Mouse (Mus musculus) kidney, embryonic 15.5 days (tissue): Measurements from ENCODE around the gene Mgp. TPM values are rescaled to one million over a fixed set of nuclear protein-coding genes. Genes with fewer than 3 reads are reported as not detected.

Experiments
- ATAC-seq: fragments of 200-750 bp; cut with Nextera tagmentation; replicated peaks from 2 replicates; pipeline ENCODE4 v1.8.0; 2017; ENCODE audit warnings: moderate TSS enrichment; ENCODE audit not compliant: low FRiP score
- H3K27ac ChIP-seq: fragments of 300-500 bp; sonication (generic); 2 replicates; pipeline ENCODE4 v1.5.1; 2015; ENCODE audit warnings: mild to moderate bottlenecking, inconsistent platforms
- H3K27me3 ChIP-seq: fragments of 300-500 bp; sonication (generic); 2 replicates; pipeline ENCODE4 v1.6.1; 2015; ENCODE audit warnings: inconsistent platforms
- H3K36me3 ChIP-seq: fragments of 300-500 bp; sonication (generic); 2 replicates; pipeline ENCODE4 v1.6.1; 2015; ENCODE audit warnings: inconsistent platforms
- H3K4me1 ChIP-seq: fragments of 300-500 bp; sonication (generic); 2 replicates; pipeline ENCODE4 v1.6.1; 2015; ENCODE audit warnings: inconsistent platforms
- H3K4me2 ChIP-seq: fragments of 300-500 bp; sonication (generic); 2 replicates; pipeline ENCODE4 v1.6.1; 2015; ENCODE audit warnings: moderate library complexity, mild to moderate bottlenecking, inconsistent platforms
- H3K4me3 ChIP-seq: fragments of 300-500 bp; sonication (generic); replicated peaks from 2 replicates; pipeline ENCODE4 v1.5.1; 2015; ENCODE audit warnings: mild to moderate bottlenecking, inconsistent platforms
- H3K9ac ChIP-seq: fragments of 300-500 bp; sonication (generic); 2 replicates; pipeline ENCODE4 v1.6.1; 2015; ENCODE audit warnings: mild to moderate bottlenecking, inconsistent platforms
- H3K9me3 ChIP-seq: fragments of 300-500 bp; sonication (generic); replicated peaks from 2 replicates; pipeline ENCODE4 v1.6.1; 2016; ENCODE audit warnings: inconsistent platforms
- WGBS: fragments of 180-500 bp; shearing (Covaris S2); methylation state at CpG from one replicate; pipeline ENCODE4 v1.1.7; 2015; ENCODE audit warnings: mixed read lengths; 5-methylcytosine and 5-hydroxymethylcytosine counted together
- polyA plus RNA-seq: library from polyadenylated mRNA; unstranded; fragments of >200 nt; fragmentation: Nextera tagmentation; extraction: Ambion mirVana; gene quantifications from 2 replicates; pipeline ENCODE4 v1.2.1, GENCODE M21; 2015

Gene Mgp
- polyA plus RNA-seq, 1 experiment from 2014 or later = 210 TPM

- 87% methylated on average over 8 of the region's 8 CpGs for WGBS
- Histone ChIP-seq H3K4me1 (peaks cover 9% of the 10 kb centered on the region), H3K9me3 (no peaks in the 10 kb centered on the region), H3K27me3 (no peaks in the 10 kb centered on the region), H3K9ac (no peak overlapping the region), H3K4me2 (no peak overlapping the region), H3K36me3 (no peaks in the 10 kb centered on the region), H3K4me3 (no peak overlapping the region), H3K27ac (no peak overlapping the region)
- no peak for ATAC-seq
Observed at GRCm38 (mm10) chr6:136848399-136848798, 27.2 kb downstream of the Mgp start.

GRCm38 (mm10) chr6:136847790-136848189 lies 27.8 kb downstream of the Mgp start:
- ATAC-seq = peak; percentile 56
- no peak overlapping the region for H3K4me3 ChIP-seq
- WGBS = 25% methylated on average over 2 of the region's 2 CpGs
- no peaks in the 10 kb centered on the region for H3K9me3 ChIP-seq
- no peaks in the 10 kb centered on the region for H3K27me3 ChIP-seq
- H3K4me1 ChIP-seq = peaks cover 7% of the 10 kb centered on the region
- H3K9ac ChIP-seq = no peak overlapping the region
- H3K27ac ChIP-seq = no peak overlapping the region
- H3K4me2 ChIP-seq = no peak overlapping the region
- no peaks in the 10 kb centered on the region for H3K36me3 ChIP-seq

GRCm38 (mm10) chr6:136847267-136847666 lies 28.4 kb downstream of the Mgp start:
- Histone ChIP-seq H3K4me2 (no peak overlapping the region), H3K36me3 (no peaks in the 10 kb centered on the region), H3K9me3 (no peaks in the 10 kb centered on the region), H3K4me3 (no peak overlapping the region), H3K9ac (no peak overlapping the region), H3K27me3 (no peaks in the 10 kb centered on the region), H3K4me1 (peaks cover 2% of the 10 kb centered on the region), H3K27ac (no peak overlapping the region)
- ATAC-seq = no peak
- WGBS = 93% methylated on average over 3 of the region's 3 CpGs

DNA sequence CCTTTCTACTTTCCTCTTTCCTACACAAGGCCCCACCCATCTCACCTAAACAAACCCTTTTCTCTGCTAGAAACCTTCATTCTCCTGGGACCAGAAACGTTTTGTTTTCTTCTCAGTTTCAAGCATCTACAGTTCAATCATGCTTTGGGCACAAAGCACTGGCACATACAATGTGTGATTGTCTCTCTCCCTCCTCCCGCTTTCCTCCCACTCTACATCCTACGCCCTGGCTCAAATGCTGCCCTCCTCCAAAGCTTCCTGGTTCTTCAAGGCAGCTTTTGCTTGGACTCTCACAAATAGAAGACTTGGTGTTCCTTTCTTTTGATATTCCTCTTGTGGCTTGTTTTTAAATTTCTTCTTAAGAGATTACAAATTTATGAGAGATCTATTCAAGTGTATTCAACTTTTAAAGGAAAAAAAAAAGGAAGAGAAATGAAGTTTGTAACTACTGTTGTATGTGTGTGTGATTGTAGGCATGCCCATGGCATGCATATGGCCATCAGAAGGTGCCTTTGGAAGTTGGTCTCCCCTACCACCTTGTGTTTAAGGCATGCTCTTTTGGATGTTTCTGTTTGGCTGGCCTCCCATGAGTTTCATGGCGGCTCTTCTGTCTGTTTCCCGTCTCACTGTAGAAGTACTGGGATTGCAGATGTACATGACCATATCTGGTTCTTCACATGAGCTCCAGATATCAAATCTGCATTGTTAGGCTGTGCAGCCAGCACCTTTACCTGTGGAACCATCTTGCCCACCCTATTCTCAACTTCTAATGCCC lies 29.7 kb downstream of the Mgp start:
- no peak for ATAC-seq
- Histone ChIP-seq H3K9me3 (no peaks in the 10 kb centered on the region), H3K4me1 (no peaks in the 10 kb centered on the region), H3K27me3 (no peaks in the 10 kb centered on the region), H3K4me2 (no peak overlapping the region), H3K9ac (no peak overlapping the region), H3K36me3 (no peaks in the 10 kb centered on the region), H3K4me3 (no peak overlapping the region), H3K27ac (no peak overlapping the region)
- 73% methylated on average over 5 of the region's 5 CpGs for WGBS

GRCm38 (mm10) chr6:136844903-136845302 lies 30.7 kb downstream of the Mgp start:
- ATAC-seq = no peak
- no peaks in the 10 kb centered on the region for H3K9me3 ChIP-seq
- no peaks in the 10 kb centered on the region for H3K36me3 ChIP-seq
- H3K4me3 ChIP-seq = no peak overlapping the region
- H3K27me3 ChIP-seq = no peaks in the 10 kb centered on the region
- H3K9ac ChIP-seq = no peak overlapping the region
- no peak overlapping the region for H3K27ac ChIP-seq
- H3K4me1 ChIP-seq = no peaks in the 10 kb centered on the region
- WGBS = 81% methylated on average over 2 of the region's 2 CpGs
- H3K4me2 ChIP-seq = no peak overlapping the region

- 84% methylated on average over 3 of the region's 3 CpGs for WGBS
- no peaks in the 10 kb centered on the region for H3K9me3 ChIP-seq
- ATAC-seq = no peak
- no peak overlapping the region for H3K27ac ChIP-seq
- H3K27me3 ChIP-seq = no peaks in the 10 kb centered on the region
- H3K4me3 ChIP-seq = no peak overlapping the region
- H3K36me3 ChIP-seq = no peaks in the 10 kb centered on the region
- H3K9ac ChIP-seq = no peak overlapping the region
- no peaks in the 10 kb centered on the region for H3K4me1 ChIP-seq
- H3K4me2 ChIP-seq = no peak overlapping the region
Observed at GRCm38 (mm10) chr6:136837323-136837722, 38.3 kb downstream of the Mgp start.

- ATAC-seq = no peak
- Histone ChIP-seq H3K36me3 (no peaks in the 10 kb centered on the region), H3K4me1 (no peaks in the 10 kb centered on the region), H3K4me3 (peak within 1 kb of the TSS; percentile 11; the same call in 1 of the 2 replicates), H3K4me2 (no peak within 1 kb of the TSS), H3K9me3 (no peaks in the 10 kb centered on the region), H3K27ac (no peak within 1 kb of the TSS), H3K9ac (no peak within 1 kb of the TSS), H3K27me3 (no peaks in the 10 kb centered on the region)
- WGBS = 50% methylated on average over 4 of the region's 4 CpGs
Observed at GRCm38 (mm10) chr6:136835352-136835751, 40.3 kb downstream of the Mgp start, which contains the start of gene Smco3. TSS of gene Smco3 (minus strand) at chr6:136835452.

DNA sequence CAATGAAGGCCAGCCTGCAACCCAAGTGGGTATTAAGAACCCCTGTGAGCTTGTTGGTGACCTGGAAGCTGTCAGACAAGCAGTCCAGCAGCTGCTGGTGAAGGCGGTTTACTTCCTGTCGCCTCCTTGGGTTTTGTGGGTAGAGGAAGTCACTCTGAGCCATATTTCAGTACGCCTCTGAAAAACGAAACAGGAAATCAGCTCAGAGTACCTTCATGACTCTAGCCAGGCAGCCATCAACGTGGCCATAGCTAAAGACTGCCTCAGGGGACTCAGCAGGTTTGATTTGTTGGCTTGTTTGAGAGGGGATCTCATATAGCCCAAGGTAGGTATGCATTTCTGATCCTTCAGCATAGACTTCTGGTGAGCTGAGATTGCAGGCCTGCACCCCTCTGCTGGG lies 43.9 kb downstream of the Mgp start:
- Histone ChIP-seq H3K4me1 (peaks cover 8% of the 10 kb centered on the region), H3K4me2 (no peak overlapping the region), H3K36me3 (no peaks in the 10 kb centered on the region), H3K9ac (no peak overlapping the region), H3K27me3 (no peaks in the 10 kb centered on the region), H3K9me3 (no peaks in the 10 kb centered on the region), H3K27ac (no peak overlapping the region), H3K4me3 (no peak overlapping the region)
- 62% methylated on average over 5 of the region's 5 CpGs for WGBS
- ATAC-seq = no peak

DNA sequence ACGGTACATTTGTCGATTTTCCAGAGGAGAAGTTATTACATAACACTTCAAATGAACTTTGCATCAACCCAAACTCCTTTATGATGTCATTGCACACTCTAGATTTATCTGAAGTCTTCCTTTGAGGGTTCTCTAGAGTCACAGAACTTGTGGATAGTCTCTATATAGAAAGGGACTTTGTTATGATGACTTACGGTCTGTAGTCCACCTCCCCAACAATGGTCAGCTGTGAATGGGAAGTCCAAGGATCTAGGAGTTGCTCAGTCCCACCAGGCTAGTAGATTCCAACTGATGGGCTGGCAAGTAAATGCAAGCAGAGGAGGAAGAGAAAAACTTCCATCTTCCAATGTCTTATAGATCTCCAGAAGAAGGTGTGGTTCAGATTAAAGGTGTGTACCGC lies 46.9 kb downstream of the Mgp start:
- H3K4me1 ChIP-seq = peaks cover 10% of the 10 kb centered on the region
- H3K27me3 ChIP-seq = no peaks in the 10 kb centered on the region
- WGBS = 32% methylated on average over 4 of the region's 4 CpGs
- no peak for ATAC-seq
- peak overlapping the region; percentile 87 for H3K27ac ChIP-seq
- H3K4me2 ChIP-seq = peak overlapping the region; percentile 72
- H3K4me3 ChIP-seq = peak overlapping the region; percentile 99
- H3K9ac ChIP-seq = peak overlapping the region; percentile 52
- no peaks in the 10 kb centered on the region for H3K9me3 ChIP-seq
- H3K36me3 ChIP-seq = peaks cover 21% of the 10 kb centered on the region

DNA sequence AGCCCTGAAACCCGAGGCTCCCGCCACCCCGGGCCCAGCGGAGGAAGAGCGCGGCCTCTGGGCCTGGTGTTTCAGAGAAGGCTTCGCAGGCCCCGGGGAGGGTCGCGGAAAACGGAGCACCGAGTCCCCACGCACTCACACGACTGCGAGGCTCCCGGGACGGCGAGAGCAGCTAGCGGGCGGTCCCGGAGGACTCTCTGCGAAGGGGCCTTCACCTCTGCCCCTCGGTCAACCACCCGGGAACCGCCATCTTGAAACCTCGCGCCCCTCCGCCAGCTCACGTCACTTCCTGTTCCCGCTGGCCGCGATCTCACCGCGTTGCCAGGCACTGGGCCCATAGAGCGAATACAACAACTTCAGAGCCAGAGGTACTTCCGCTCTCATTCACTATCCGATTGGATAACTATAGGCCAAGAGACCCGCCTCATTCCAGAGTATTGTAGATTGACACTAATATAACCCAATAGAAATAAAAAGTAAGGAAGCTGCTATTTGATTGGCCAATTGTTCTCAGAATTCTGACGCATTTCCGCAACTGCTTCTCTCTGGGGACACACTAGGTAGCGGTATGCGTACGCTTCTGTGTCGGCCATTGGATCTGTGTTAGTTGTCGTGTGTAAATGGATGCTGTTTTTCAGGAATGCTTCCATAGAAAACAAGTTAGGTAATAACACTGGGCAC lies 47.6 kb downstream of the Mgp start, which contains the start of gene Wbp11:
Gene Wbp11, minus strand, starts transcription at position 353 of the 681 bp plus-strand sequence.
- no peaks in the 10 kb centered on the region for H3K27me3 ChIP-seq
- peaks cover 10% of the 10 kb centered on the region for H3K4me1 ChIP-seq
- peak within 1 kb of the TSS; percentile 72 for H3K4me2 ChIP-seq
- H3K9me3 ChIP-seq = no peaks in the 10 kb centered on the region
- H3K9ac ChIP-seq = peak within 1 kb of the TSS; percentile 99
- H3K27ac ChIP-seq = peak within 1 kb of the TSS; percentile 87
- H3K4me3 ChIP-seq = peak within 1 kb of the TSS; percentile 99
- ATAC-seq = peak; percentile 100
- H3K36me3 ChIP-seq = peaks cover 23% of the 10 kb centered on the region
- under 1% methylated on average over 45 of the region's 45 CpGs for WGBS

- H3K36me3 ChIP-seq = peaks cover 29% of the 10 kb centered on the region
- WGBS = under 1% methylated on average over 34 of the region's 34 CpGs
- H3K9ac ChIP-seq = peak within 1 kb of the TSS; percentile 99
- peak within 1 kb of the TSS; percentile 87 for H3K27ac ChIP-seq
- peak within 1 kb of the TSS; percentile 72 for H3K4me2 ChIP-seq
- peaks cover 10% of the 10 kb centered on the region for H3K4me1 ChIP-seq
- no peaks in the 10 kb centered on the region for H3K9me3 ChIP-seq
- peak within 1 kb of the TSS; percentile 99 for H3K4me3 ChIP-seq
- H3K27me3 ChIP-seq = no peaks in the 10 kb centered on the region
- ATAC-seq = no peak
Observed at GRCm38 (mm10) chr6:136827516-136827880, 48.1 kb downstream of the Mgp start, which contains the start of gene BC049715. TSS of gene BC049715 (plus strand) at chr6:136827626.

- 11% methylated on average over 7 of the region's 7 CpGs for WGBS
Observed at GRCm38 (mm10) chr6:136827116-136827515, 48.5 kb downstream of the Mgp start.

More at GRCm38 (mm10) chr6:136827116-136827515, 48.5 kb downstream of the Mgp start:
- Histone ChIP-seq H3K4me2 (peak overlapping the region; percentile 72), H3K4me3 (peak overlapping the region; percentile 99), H3K9me3 (no peaks in the 10 kb centered on the region), H3K9ac (peak overlapping the region; percentile 99), H3K4me1 (peaks cover 10% of the 10 kb centered on the region), H3K27ac (peak overlapping the region; percentile 86; the same call in 1 of the 2 replicates), H3K36me3 (peaks cover 32% of the 10 kb centered on the region), H3K27me3 (no peaks in the 10 kb centered on the region)
- no peak for ATAC-seq
